Mouse (Mus musculus) hindbrain, embryonic 11.5 days (tissue): Measurements from ENCODE around the gene 2810459M11Rik. TPM values are rescaled to one million over a fixed set of nuclear protein-coding genes. Genes with fewer than 3 reads are reported as not detected.

Experiments
- ATAC-seq: fragments of 200-750 bp; cut with Nextera tagmentation; 2 replicates; pipeline ENCODE4 v1.8.0; 2017; ENCODE audit warnings: mild to moderate bottlenecking, moderate TSS enrichment, moderate library complexity; ENCODE audit not compliant: low FRiP score
- DNase-seq: peaks from one replicate; pipeline ENCODE4 v3.0.0-alpha.2; 2015; ENCODE audit warnings: low spot score
- H3K27ac ChIP-seq: fragments of 300-500 bp; sonication (generic); 2 replicates; pipeline ENCODE4 v1.5.1; 2014; ENCODE audit warnings: mild to moderate bottlenecking, low read depth, low read length
- H3K27me3 ChIP-seq: fragments of 300-500 bp; sonication (generic); 2 replicates; pipeline ENCODE4 v1.6.1; 2014; ENCODE audit warnings: mild to moderate bottlenecking, low read length, moderate library complexity, mixed read lengths; ENCODE audit not compliant: control insufficient read depth, insufficient read depth
- H3K36me3 ChIP-seq: fragments of 300-500 bp; sonication (generic); 2 replicates; pipeline ENCODE4 v1.6.1; 2014; ENCODE audit warnings: mild to moderate bottlenecking, low read length, moderate library complexity, mixed read lengths; ENCODE audit not compliant: control insufficient read depth, insufficient read depth
- H3K4me1 ChIP-seq: fragments of 300-500 bp; sonication (generic); replicated peaks from 2 replicates; pipeline ENCODE4 v1.6.1; 2014; ENCODE audit warnings: low read length, mixed read lengths; ENCODE audit not compliant: control insufficient read depth, insufficient read depth
- H3K4me2 ChIP-seq: fragments of 300-500 bp; sonication (generic); replicated peaks from 2 replicates; pipeline ENCODE4 v1.6.1; 2014; ENCODE audit warnings: mild to moderate bottlenecking, low read depth, low read length
- H3K4me3 ChIP-seq: fragments of 300-500 bp; sonication (generic); 2 replicates; pipeline ENCODE4 v1.5.1; 2014; ENCODE audit warnings: low read depth, low read length
- H3K9ac ChIP-seq: fragments of 300-500 bp; sonication (generic); 2 replicates; pipeline ENCODE4 v1.6.1; 2014; ENCODE audit warnings: low read depth, low read length
- H3K9me3 ChIP-seq: fragments of 300-500 bp; sonication (generic); 2 replicates; pipeline ENCODE4 v1.6.1; 2016; ENCODE audit warnings: low read length; ENCODE audit not compliant: control insufficient read depth
- WGBS: fragments of 180-500 bp; shearing (Covaris S2); extraction: QIAGEN DNeasy Blood & Tissue Kit; methylation state at CpG from one replicate; pipeline ENCODE4 v1.1.7; 2014; 5-methylcytosine and 5-hydroxymethylcytosine counted together
- polyA plus RNA-seq: library from polyadenylated mRNA; unstranded; fragments of >200 nt; fragmentation: Nextera tagmentation; extraction: Ambion mirVana; gene quantifications from 2 replicates; pipeline ENCODE4 v1.2.1, GENCODE M21; 2014

The 2810459M11Rik gene
- polyA plus RNA-seq, 1 experiment from 2014 or later = 0.42 TPM

- ATAC-seq (no peak), DNase-seq (no peak)
- no peaks in the 10 kb centered on the region for H3K9me3 ChIP-seq
- 91% methylated on average over 8 of the region's 8 CpGs for WGBS
- no peak within 1 kb of the TSS for H3K27ac ChIP-seq
- no peak within 1 kb of the TSS for H3K9ac ChIP-seq
- no peaks in the 10 kb centered on the region; the same call in 1 of the 2 replicates for H3K4me1 ChIP-seq
- no peak within 1 kb of the TSS for H3K4me2 ChIP-seq
- peaks cover 19% of the 10 kb centered on the region for H3K27me3 ChIP-seq
- no peak within 1 kb of the TSS for H3K4me3 ChIP-seq
- H3K36me3 ChIP-seq = no peaks in the 10 kb centered on the region
Measured at GRCm38 (mm10) chr1:86016516-86016915, 29.1 kb upstream of the 2810459M11Rik start, which contains the start of gene Spata3. Gene Spata3, plus strand, starts transcription at chr1:86016816.

GRCm38 (mm10) chr1:86018235-86019055 lies 27.2 kb upstream of the 2810459M11Rik start:
- Histone ChIP-seq H3K36me3 (no peaks in the 10 kb centered on the region), H3K27ac (no peak overlapping the region), H3K27me3 (peaks cover 19% of the 10 kb centered on the region), H3K9me3 (no peaks in the 10 kb centered on the region), H3K4me1 (no peaks in the 10 kb centered on the region; the same call in 1 of the 2 replicates), H3K4me3 (peak overlapping the region; percentile 47), H3K9ac (peak overlapping the region; percentile 67), H3K4me2 (peak overlapping the region; percentile 95)
- peak; percentile 78 for DNase-seq
- peak; percentile 76 for ATAC-seq
- 4% methylated on average over 60 of the region's 60 CpGs for WGBS

GRCm38 (mm10) chr1:86021365-86021989 lies 24.2 kb upstream of the 2810459M11Rik start:
- no peak for ATAC-seq
- H3K27ac ChIP-seq = no peak overlapping the region
- H3K36me3 ChIP-seq = no peaks in the 10 kb centered on the region
- no peaks in the 10 kb centered on the region for H3K9me3 ChIP-seq
- no peak overlapping the region for H3K9ac ChIP-seq
- peaks cover 19% of the 10 kb centered on the region for H3K27me3 ChIP-seq
- H3K4me3 ChIP-seq = no peak overlapping the region
- DNase-seq = peak; percentile 13
- H3K4me1 ChIP-seq = no peaks in the 10 kb centered on the region; the same call in 1 of the 2 replicates
- no peak overlapping the region for H3K4me2 ChIP-seq
- 68% methylated on average over 11 of the region's 11 CpGs for WGBS

GRCm38 (mm10) chr1:86032273-86032987 lies 13.2 kb upstream of the 2810459M11Rik start:
- ATAC-seq = peak; percentile 47; the same call in 1 of the 2 replicates
- H3K36me3 ChIP-seq = no peaks in the 10 kb centered on the region
- no peaks in the 10 kb centered on the region for H3K27me3 ChIP-seq
- 0 out of 2 replicates have a peak overlapping the region, but pooled peaks have one; percentile 30 for H3K27ac ChIP-seq
- 6% methylated on average over 11 of the region's 11 CpGs for WGBS
- no peaks in the 10 kb centered on the region; the same call in 1 of the 2 replicates for H3K4me1 ChIP-seq
- H3K9me3 ChIP-seq = no peaks in the 10 kb centered on the region
- no peak overlapping the region for H3K9ac ChIP-seq
- H3K4me3 ChIP-seq = no peak overlapping the region
- no peak overlapping the region for H3K4me2 ChIP-seq
- DNase-seq = peak; percentile 22

GRCm38 (mm10) chr1:86038191-86038951 lies 7.3 kb upstream of the 2810459M11Rik start:
- no peak for DNase-seq
- no peak for ATAC-seq
- Histone ChIP-seq H3K27ac (no peak overlapping the region), H3K9ac (no peak overlapping the region), H3K4me3 (no peak overlapping the region), H3K9me3 (no peaks in the 10 kb centered on the region), H3K27me3 (no peaks in the 10 kb centered on the region), H3K4me2 (no peak overlapping the region), H3K36me3 (no peaks in the 10 kb centered on the region), H3K4me1 (no peaks in the 10 kb centered on the region)
- WGBS = 82% methylated on average over 3 of the region's 3 CpGs

GRCm38 (mm10) chr1:86040131-86040530 lies 5.5 kb upstream of the 2810459M11Rik start:
- ATAC-seq (no peak), DNase-seq (no peak)
- Histone ChIP-seq H3K4me2 (no peak overlapping the region), H3K27ac (no peak overlapping the region), H3K36me3 (no peaks in the 10 kb centered on the region), H3K4me1 (no peaks in the 10 kb centered on the region), H3K9ac (no peak overlapping the region), H3K4me3 (no peak overlapping the region), H3K27me3 (peaks cover 9% of the 10 kb centered on the region), H3K9me3 (no peaks in the 10 kb centered on the region)
- WGBS = 72% methylated on average over 4 of the region's 4 CpGs

GRCm38 (mm10) chr1:86040817-86041216 lies 4.8 kb upstream of the 2810459M11Rik start:
- WGBS = 92% methylated on average over 3 of the region's 3 CpGs
- no peak for DNase-seq

GRCm38 (mm10) chr1:86045056-86045455 lies 607 bp upstream of the 2810459M11Rik start:
- H3K4me3 ChIP-seq = no peak overlapping the region
- no peak overlapping the region for H3K4me2 ChIP-seq
- no peaks in the 10 kb centered on the region for H3K36me3 ChIP-seq
- H3K27me3 ChIP-seq = peaks cover 33% of the 10 kb centered on the region
- H3K27ac ChIP-seq = no peak overlapping the region
- H3K9ac ChIP-seq = no peak overlapping the region
- H3K9me3 ChIP-seq = no peaks in the 10 kb centered on the region
- WGBS = 57% methylated on average over 4 of the region's 4 CpGs
- H3K4me1 ChIP-seq = no peaks in the 10 kb centered on the region
- DNase-seq (peak; percentile 12), ATAC-seq (no peak)

More at GRCm38 (mm10) chr1:86040817-86041216, 4.8 kb upstream of the 2810459M11Rik start:
- no peak overlapping the region for H3K4me3 ChIP-seq
- no peak for ATAC-seq
- H3K4me1 ChIP-seq = no peaks in the 10 kb centered on the region
- H3K27me3 ChIP-seq = peaks cover 12% of the 10 kb centered on the region
- H3K27ac ChIP-seq = no peak overlapping the region
- no peak overlapping the region for H3K4me2 ChIP-seq
- no peaks in the 10 kb centered on the region for H3K36me3 ChIP-seq
- no peaks in the 10 kb centered on the region for H3K9me3 ChIP-seq
- H3K9ac ChIP-seq = no peak overlapping the region
